Mouse (Mus musculus) forebrain, embryonic 14.5 days (tissue): ENCODE measurements around the gene Eng. TPM values are rescaled to one million over a fixed set of nuclear protein-coding genes. Genes with fewer than 3 reads are reported as not detected.

ENCODE experiments used
- ATAC-seq: fragments of 200-750 bp; cut with Nextera tagmentation; 2 replicates; pipeline ENCODE4 v1.8.0; 2017; ENCODE audit warnings: mild to moderate bottlenecking, moderate library complexity
- DNase-seq: peaks from one replicate; pipeline ENCODE4 v3.0.0-alpha.2; 2015; ENCODE audit warnings: low spot score
- H3K27ac ChIP-seq: fragments of 300-500 bp; sonication (generic); 2 replicates; pipeline ENCODE4 v1.5.1; 2014; ENCODE audit warnings: low read depth, mild to moderate bottlenecking, control low read depth, low read length, moderate library complexity
- H3K27me3 ChIP-seq: fragments of 300-500 bp; sonication (generic); replicated peaks from 2 replicates; pipeline ENCODE4 v1.6.1; 2014; ENCODE audit warnings: low read length, control low read depth, mixed read lengths; ENCODE audit not compliant: control insufficient read depth, insufficient read depth
- H3K36me3 ChIP-seq: fragments of 300-500 bp; sonication (generic); 2 replicates; pipeline ENCODE4 v1.6.1; 2014; ENCODE audit warnings: low read length, control low read depth; ENCODE audit not compliant: control insufficient read depth, insufficient read depth
- H3K4me1 ChIP-seq: fragments of 300-500 bp; sonication (generic); 2 replicates; pipeline ENCODE4 v1.6.1; 2014; ENCODE audit warnings: antibody characterized with exemption, low read length, control low read depth; ENCODE audit not compliant: control insufficient read depth, insufficient read depth
- H3K4me2 ChIP-seq: fragments of 300-500 bp; sonication (generic); 2 replicates; pipeline ENCODE4 v1.6.1; 2014; ENCODE audit warnings: mild to moderate bottlenecking, control low read depth, low read length
- H3K4me3 ChIP-seq: fragments of 300-500 bp; sonication (generic); 2 replicates; pipeline ENCODE4 v1.5.1; 2014; ENCODE audit warnings: low read depth, low read length, control low read depth
- H3K9ac ChIP-seq: fragments of 300-500 bp; sonication (generic); 2 replicates; pipeline ENCODE4 v1.6.1; 2014; ENCODE audit warnings: mild to moderate bottlenecking, low read length, control low read depth, moderate library complexity
- H3K9me3 ChIP-seq: fragments of 300-500 bp; sonication (generic); replicated peaks from 2 replicates; pipeline ENCODE4 v1.6.1; 2016; ENCODE audit warnings: low read length, control low read depth, mixed read lengths; ENCODE audit not compliant: control insufficient read depth
- WGBS: fragments of 180-500 bp; shearing (Covaris S2); extraction: QIAGEN DNeasy Blood & Tissue Kit; methylation state at CpG from one replicate; pipeline ENCODE4 v1.1.7; 2014; 5-methylcytosine and 5-hydroxymethylcytosine counted together
- polyA plus RNA-seq: library from polyadenylated mRNA; unstranded; fragments of >200 nt; fragmentation: Nextera tagmentation; extraction: Ambion mirVana; gene quantifications from 2 replicates; pipeline ENCODE4 v1.2.1, GENCODE M21; 2014

Eng gene
- polyA plus RNA-seq, 1 experiment from 2014 or later = 15.0 TPM

DNA sequence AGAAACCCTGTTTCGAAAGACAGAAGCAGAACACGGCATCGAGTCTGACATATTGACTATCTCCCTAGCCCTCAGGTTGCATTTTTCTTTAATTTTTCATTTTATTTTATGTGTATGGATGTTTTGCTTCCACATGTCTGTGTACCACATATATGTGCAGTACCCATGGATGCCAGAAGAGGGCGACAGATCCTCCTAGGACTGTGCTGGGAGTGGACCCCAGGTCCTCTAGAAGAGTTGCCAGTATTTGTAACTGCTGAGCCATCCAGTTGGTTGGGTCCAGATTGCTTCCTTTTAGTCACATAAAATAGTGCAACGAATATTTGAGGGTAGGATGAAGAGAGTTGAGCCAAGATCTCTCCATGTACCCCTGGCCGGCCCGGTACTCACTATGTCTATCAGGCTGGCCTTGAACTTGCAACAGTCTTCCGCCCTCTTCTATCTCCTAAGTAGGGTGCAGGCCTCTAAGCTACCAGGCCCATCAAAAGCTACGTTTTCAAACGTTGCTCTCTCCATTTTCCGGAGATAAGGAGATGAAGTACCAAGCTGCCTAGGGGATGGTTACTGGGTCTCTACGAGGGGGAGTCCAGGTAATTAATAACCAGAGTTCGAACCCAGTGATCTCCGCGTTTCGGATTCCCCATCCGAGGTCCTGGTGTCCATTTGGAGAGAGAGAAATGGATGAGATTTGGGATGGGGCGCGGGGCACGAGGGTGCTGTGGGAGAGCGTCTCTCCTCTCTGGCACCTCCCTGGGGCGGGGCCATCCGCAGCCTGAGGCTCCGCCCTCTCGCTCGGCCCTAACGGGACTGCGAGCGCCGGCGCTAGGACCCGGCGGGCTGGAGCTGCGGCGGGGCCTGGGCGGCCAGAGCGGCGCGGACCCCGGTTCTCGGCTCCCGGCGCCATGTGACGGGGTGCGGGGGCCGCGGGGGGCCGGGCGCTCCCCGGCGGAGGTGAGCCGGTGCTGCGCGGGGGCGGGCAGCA lies 39.9 kb upstream of the Eng start:
- H3K9me3 ChIP-seq = no peaks in the 10 kb centered on the region
- H3K4me3 ChIP-seq = peak overlapping the region; percentile 72
- H3K36me3 ChIP-seq = no peaks in the 10 kb centered on the region
- ATAC-seq (peak; percentile 88), DNase-seq (peak; percentile 88)
- H3K27ac ChIP-seq = no peak overlapping the region
- peaks cover 2% of the 10 kb centered on the region; the same call in 1 of the 2 replicates for H3K4me1 ChIP-seq
- peak overlapping the region; percentile 89 for H3K4me2 ChIP-seq
- WGBS = 13% methylated on average over 47 of the region's 55 CpGs
- H3K27me3 ChIP-seq = no peaks in the 10 kb centered on the region
- H3K9ac ChIP-seq = peak overlapping the region; percentile 79

DNA sequence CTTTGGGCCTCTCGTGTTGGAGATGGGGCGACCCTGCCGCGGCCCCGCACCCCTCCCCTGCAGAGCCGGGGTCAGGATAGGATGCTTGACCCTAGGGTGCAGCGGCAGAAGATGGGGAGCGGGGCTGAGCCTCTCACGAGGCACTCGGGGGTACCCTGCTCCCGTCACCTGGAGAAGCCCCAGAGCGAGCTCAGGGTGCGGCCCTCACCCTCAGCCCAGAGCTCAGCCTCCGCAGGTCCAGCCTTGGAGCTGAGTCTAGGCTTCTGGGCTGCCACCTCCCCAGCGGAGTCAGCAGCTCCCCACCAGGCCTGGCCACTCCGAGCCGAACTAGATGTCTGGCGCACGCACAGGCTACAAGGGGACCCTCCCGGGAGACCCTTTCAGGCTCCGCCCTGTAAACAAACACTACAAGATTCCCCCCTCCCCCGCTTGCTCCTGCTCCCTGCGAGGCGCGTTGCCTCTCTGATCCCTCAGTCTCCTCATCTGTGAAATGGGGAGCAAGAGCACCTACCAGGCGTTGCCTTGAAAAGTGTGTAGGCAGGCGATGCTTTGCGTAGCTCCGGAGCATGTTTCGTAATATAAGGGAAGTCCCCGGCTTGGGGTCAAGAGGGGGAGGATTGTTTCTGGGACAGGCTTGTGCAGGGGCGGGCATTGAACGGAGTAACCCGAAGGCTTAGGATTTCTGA lies 39.0 kb upstream of the Eng start:
- no peaks in the 10 kb centered on the region for H3K9me3 ChIP-seq
- peaks cover 2% of the 10 kb centered on the region; the same call in 1 of the 2 replicates for H3K4me1 ChIP-seq
- DNase-seq = peak; percentile 43
- H3K4me3 ChIP-seq = peak overlapping the region; percentile 72
- 7% methylated on average over 32 of the region's 34 CpGs for WGBS
- ATAC-seq = peak; percentile 33
- H3K27ac ChIP-seq = no peak overlapping the region
- H3K36me3 ChIP-seq = no peaks in the 10 kb centered on the region
- peak overlapping the region; percentile 79 for H3K9ac ChIP-seq
- no peaks in the 10 kb centered on the region for H3K27me3 ChIP-seq
- H3K4me2 ChIP-seq = peak overlapping the region; percentile 89

DNA sequence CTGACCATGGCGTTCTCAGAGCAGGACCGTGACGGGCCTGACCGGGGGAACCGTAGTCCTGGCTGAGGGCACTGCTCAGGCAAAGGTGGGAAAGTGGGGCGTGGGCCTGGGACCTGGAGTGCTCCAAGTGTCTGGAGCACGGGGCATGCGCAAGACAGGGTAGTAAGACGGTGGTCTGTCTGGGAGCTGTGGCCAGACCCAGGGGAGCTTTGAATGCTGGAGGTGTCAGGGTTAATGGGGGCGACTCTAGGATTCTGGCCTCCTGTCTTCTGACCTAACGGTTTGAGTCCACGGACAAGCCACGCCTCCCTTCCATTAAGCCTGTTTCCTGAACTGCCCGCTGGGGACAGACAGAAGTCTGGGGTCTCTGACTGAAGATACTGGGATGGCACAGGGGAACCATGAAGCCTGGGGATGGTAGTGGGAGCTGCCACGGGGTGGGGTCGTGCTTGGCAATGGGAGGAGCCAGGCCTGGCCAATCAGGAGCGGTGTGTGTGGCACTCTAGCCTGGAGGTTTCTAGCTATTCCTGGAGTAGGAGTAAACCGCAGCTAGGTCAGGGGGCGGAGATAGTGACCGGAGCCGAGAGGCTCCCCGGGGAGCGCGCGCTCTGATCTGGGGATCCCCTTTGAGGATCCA lies 38.1 kb upstream of the Eng start:
- peak overlapping the region; percentile 72; the same call in 1 of the 2 replicates for H3K4me3 ChIP-seq
- no peak overlapping the region for H3K27ac ChIP-seq
- 11% methylated on average over 25 of the region's 25 CpGs for WGBS
- H3K36me3 ChIP-seq = no peaks in the 10 kb centered on the region
- H3K27me3 ChIP-seq = no peaks in the 10 kb centered on the region
- DNase-seq (peak; percentile 41), ATAC-seq (peak; percentile 22; the same call in 1 of the 2 replicates)
- H3K4me2 ChIP-seq = peak overlapping the region; percentile 30
- H3K9me3 ChIP-seq = no peaks in the 10 kb centered on the region
- H3K4me1 ChIP-seq = peaks cover 2% of the 10 kb centered on the region; the same call in 1 of the 2 replicates
- no peak overlapping the region; the same call in 1 of the 2 replicates for H3K9ac ChIP-seq

DNA sequence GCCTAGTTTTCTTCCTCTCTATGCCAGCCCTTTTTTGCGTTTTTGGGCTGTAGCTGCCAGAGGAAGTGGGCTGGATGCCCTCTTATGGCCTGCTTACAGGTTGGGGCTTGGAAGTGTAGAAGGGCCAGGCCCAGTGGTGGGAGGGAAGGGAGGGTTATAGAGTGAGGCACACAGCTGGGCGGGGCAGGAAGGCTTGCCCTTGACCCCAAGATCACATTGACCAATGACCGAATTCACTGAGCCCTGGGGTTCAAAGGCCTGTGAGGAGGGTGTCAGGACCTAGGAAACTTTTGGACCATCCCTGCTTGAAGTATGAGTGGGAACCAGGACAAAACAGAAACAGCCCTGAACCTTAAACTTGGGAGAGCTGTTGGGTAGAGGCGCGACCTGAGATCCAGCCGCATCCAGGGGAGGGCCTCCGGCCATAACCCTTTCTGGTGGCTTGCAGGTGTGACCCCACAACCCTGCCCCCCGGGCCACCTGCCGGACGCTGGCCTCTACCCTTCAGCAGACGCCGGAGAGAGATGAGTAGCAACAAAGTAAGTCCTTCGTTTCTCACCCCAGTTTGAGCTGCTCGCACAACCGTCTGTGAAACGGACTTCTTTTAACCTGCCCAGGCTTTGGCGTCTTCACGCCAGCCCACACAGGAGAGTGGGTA lies 37.5 kb upstream of the Eng start:
- Histone ChIP-seq H3K4me3 (no peak overlapping the region), H3K4me1 (peaks cover 2% of the 10 kb centered on the region; the same call in 1 of the 2 replicates), H3K27me3 (no peaks in the 10 kb centered on the region), H3K27ac (no peak overlapping the region), H3K9ac (no peak overlapping the region; the same call in 1 of the 2 replicates), H3K9me3 (no peaks in the 10 kb centered on the region), H3K4me2 (peak overlapping the region; percentile 30), H3K36me3 (no peaks in the 10 kb centered on the region)
- WGBS = 45% methylated on average over 18 of the region's 18 CpGs
- ATAC-seq (no peak), DNase-seq (no peak)

DNA sequence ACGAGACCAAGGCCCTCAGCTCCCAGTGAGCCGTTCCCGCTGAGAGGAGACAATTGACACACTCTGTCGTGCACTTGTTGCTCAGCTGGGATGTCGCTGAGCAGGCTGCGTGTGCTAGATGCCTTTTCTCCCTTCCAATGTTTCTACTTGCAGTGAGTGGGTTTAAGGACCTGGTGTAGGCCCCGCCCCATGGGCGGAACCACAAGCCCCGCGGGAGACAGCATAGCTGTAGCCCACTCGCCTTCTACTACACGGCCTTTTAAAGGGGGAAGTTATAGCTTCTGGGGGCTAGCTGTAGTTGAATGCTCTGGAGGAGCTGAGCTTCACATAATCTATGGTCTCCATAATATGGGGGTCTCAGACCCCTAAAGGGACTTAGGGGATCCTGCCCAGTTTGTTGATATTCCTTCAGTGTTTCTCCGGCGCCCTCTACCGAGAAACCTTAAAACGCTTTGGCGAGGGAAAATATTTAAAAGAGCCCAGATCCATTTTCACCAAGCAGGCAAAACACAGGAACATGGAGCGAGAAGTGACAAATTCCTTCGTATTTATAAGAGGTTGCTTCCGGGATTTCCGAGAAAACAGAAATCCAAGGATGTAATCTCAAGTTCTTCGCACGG lies 35.7 kb upstream of the Eng start:
- Histone ChIP-seq H3K36me3 (peaks cover 6% of the 10 kb centered on the region; the same call in 1 of the 2 replicates), H3K9me3 (no peaks in the 10 kb centered on the region), H3K27ac (no peak overlapping the region), H3K4me2 (peak overlapping the region; percentile 52), H3K4me3 (peak overlapping the region; percentile 27), H3K27me3 (no peaks in the 10 kb centered on the region), H3K4me1 (peaks cover 2% of the 10 kb centered on the region; the same call in 1 of the 2 replicates), H3K9ac (0 out of 2 replicates have a peak overlapping the region, but pooled peaks have one; percentile 40)
- ATAC-seq (no peak), DNase-seq (peak; percentile 65)
- 16% methylated on average over 23 of the region's 23 CpGs for WGBS

DNA sequence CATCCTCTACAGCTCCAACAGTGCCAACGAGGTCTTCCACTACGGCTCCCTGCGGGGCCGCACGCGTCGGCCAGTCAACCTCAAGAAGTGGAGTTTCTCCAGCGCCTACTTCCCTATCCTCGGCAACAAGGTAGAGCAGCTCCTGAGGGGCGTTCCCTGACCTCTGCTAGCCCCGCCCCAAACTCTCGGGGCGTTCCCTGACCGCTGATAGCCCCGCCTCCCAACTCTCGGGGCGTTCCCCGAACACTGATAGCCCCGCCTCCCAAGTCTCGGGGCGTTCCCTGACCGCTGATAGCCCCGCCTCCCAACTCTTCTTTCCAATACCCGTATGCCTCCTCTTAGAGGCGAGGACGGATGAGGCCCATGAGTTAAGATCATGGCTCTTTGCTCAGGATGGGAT lies 34.1 kb upstream of the Eng start:
- H3K9ac ChIP-seq = no peak overlapping the region
- peaks cover 6% of the 10 kb centered on the region; the same call in 1 of the 2 replicates for H3K36me3 ChIP-seq
- peaks cover 2% of the 10 kb centered on the region; the same call in 1 of the 2 replicates for H3K4me1 ChIP-seq
- 75% methylated on average over 26 of the region's 26 CpGs for WGBS
- no peak for DNase-seq
- no peak for ATAC-seq
- no peak overlapping the region for H3K4me2 ChIP-seq
- H3K27me3 ChIP-seq = no peaks in the 10 kb centered on the region
- no peaks in the 10 kb centered on the region for H3K9me3 ChIP-seq
- H3K4me3 ChIP-seq = no peak overlapping the region
- H3K27ac ChIP-seq = no peak overlapping the region

DNA sequence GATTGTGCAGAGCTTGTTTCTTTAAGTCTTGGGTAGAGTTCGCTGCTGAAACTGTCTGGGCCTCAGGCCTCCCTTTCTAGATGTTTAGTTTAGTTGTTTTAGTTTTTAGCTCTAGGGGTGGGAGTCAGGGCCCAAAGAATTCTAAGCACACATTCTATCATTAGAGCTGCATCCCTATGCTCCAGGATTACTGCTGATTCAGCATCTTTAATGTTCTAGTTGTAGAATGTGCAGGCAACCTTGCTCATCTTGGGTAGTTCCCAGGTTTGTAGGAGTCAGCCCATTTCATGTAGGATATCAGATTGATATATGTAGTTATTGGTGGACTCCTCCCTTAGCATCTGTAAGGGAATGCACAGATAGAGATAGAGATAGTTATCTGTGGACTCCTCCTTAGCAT lies 29.3 kb upstream of the Eng start:
- ATAC-seq = no peak
- no peak for DNase-seq
- Histone ChIP-seq H3K27ac (no peak overlapping the region), H3K4me3 (no peak overlapping the region), H3K27me3 (no peaks in the 10 kb centered on the region), H3K9me3 (no peaks in the 10 kb centered on the region), H3K4me2 (no peak overlapping the region), H3K36me3 (peaks cover 6% of the 10 kb centered on the region; the same call in 1 of the 2 replicates), H3K9ac (no peak overlapping the region), H3K4me1 (peaks cover 3% of the 10 kb centered on the region; the same call in 1 of the 2 replicates)
- WGBS = 98% methylated on average over 1 of the region's 1 CpGs

DNA sequence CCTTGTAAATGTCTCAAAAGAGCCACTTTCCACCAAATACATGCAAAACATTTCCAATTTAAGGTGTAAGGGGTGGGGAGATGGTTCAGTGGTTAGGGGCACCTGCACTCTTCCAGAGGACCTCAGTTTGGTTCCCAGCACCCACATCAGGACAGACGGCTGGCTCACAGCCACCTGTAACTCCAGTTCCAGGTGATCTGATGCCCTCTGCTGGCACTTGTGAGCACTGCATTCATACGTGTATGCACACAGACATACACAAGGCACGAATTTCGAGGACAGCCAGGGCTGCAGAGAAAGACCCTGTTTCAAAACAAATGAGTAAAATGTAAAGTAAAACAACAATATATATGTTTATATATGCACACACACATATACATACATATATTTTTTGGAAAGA lies 28.8 kb upstream of the Eng start:
- Histone ChIP-seq H3K27me3 (no peaks in the 10 kb centered on the region), H3K4me1 (peaks cover 3% of the 10 kb centered on the region; the same call in 1 of the 2 replicates), H3K9me3 (no peaks in the 10 kb centered on the region), H3K4me2 (no peak overlapping the region), H3K27ac (no peak overlapping the region), H3K36me3 (peaks cover 6% of the 10 kb centered on the region; the same call in 1 of the 2 replicates), H3K4me3 (no peak overlapping the region), H3K9ac (no peak overlapping the region)
- DNase-seq (no peak), ATAC-seq (no peak)
- 90% methylated on average over 4 of the region's 4 CpGs for WGBS
